Mouse (Mus musculus) ES-E14 (cell line): ENCODE measurements around the gene Hoxa1. TPM values are rescaled to one million over a fixed set of nuclear protein-coding genes. Genes with fewer than 3 reads are reported as not detected.

Experiments
- DNase-seq: peaks from one replicate; pipeline ENCODE4 v3.0.0-alpha.2; 2013; ENCODE audit warnings: low read depth, low spot score
- H3K27ac ChIP-seq: 2 replicates; pipeline ENCODE4 v1.5.1; 2012; ENCODE audit warnings: low read depth, mild to moderate bottlenecking, low read length, moderate library complexity, mixed read lengths; ENCODE audit not compliant: poor library complexity, insufficient read depth, severe bottlenecking
- H3K36me3 ChIP-seq: 2 replicates; pipeline ENCODE4 v1.6.1; 2012; ENCODE audit warnings: mild to moderate bottlenecking, low read length, moderate library complexity, mixed read lengths; ENCODE audit not compliant: control insufficient read depth, poor library complexity, insufficient read depth, severe bottlenecking
- H3K4me1 ChIP-seq, 2 experiments: fragments of 150-350 bp in 1 of 2; sonication (generic) in 1 of 2; 2 replicates each; pipeline ENCODE4 v1.6.1; 2012; ENCODE audit warnings: low read length in 2 of 2, mild to moderate bottlenecking in 1 of 2, mixed read lengths in 1 of 2; ENCODE audit not compliant: control insufficient read depth in 2 of 2, insufficient read depth in 2 of 2, poor library complexity in 1 of 2
- H3K4me3 ChIP-seq, 2 experiments: fragments of 150-350 bp in 1 of 2; sonication (generic) in 1 of 2; 2 replicates each; pipeline ENCODE4 v1.5.1; 2012; ENCODE audit warnings: low read length in 2 of 2, low read depth in 1 of 2, mild to moderate bottlenecking in 1 of 2, mixed read lengths in 1 of 2; ENCODE audit not compliant: insufficient read depth in 1 of 2, poor library complexity in 1 of 2, severe bottlenecking in 1 of 2
- H3K9ac ChIP-seq: 2 replicates; pipeline ENCODE4 v1.6.1; 2012; ENCODE audit warnings: low read depth, mild to moderate bottlenecking, low read length, mixed read lengths; ENCODE audit not compliant: poor library complexity, insufficient read depth, severe bottlenecking
- H3K9me3 ChIP-seq: fragments of 150-350 bp; sonication (generic); 2 replicates; pipeline ENCODE4 v1.6.1; 2012; ENCODE audit warnings: low read depth, mild to moderate bottlenecking, low read length; ENCODE audit not compliant: control insufficient read depth, insufficient read depth
- CHD2 ChIP-seq: IDR thresholded peaks from 2 replicates; pipeline ENCODE4 v1.6.1; 2014; ENCODE audit warnings: mild to moderate bottlenecking, low read depth, low read length, inconsistent platforms
- HCFC1 ChIP-seq: IDR thresholded peaks from 2 replicates; pipeline ENCODE4 v1.6.1; 2012; ENCODE audit warnings: low read length, inconsistent platforms, borderline replicate concordance; ENCODE audit not compliant: insufficient read depth
- MAFK ChIP-seq: IDR thresholded peaks from 2 replicates; pipeline ENCODE4 v1.6.1; 2014; ENCODE audit warnings: mild to moderate bottlenecking, low read depth, low read length, inconsistent platforms; ENCODE audit not compliant: insufficient read depth
- ZC3H11A ChIP-seq: IDR thresholded peaks from 2 replicates; pipeline ENCODE4 v1.6.1; 2012; ENCODE audit warnings: low read depth, mild to moderate bottlenecking, inconsistent platforms, low read length, borderline replicate concordance
- ZNF384 ChIP-seq: IDR thresholded peaks from 2 replicates; pipeline ENCODE4 v1.6.1; 2012; ENCODE audit warnings: low read depth, low read length, inconsistent platforms
- in situ Hi-C, 2 experiments: fragments of 600-800 bp; cut with MboI; formaldehyde crosslinking; loops; one replicate each; pipeline ENCODE4 v1.15.1; 2025; ENCODE audit warnings: low sequenced_read_pairs in 2 of 2, inconsistent platforms in 1 of 2; ENCODE audit not compliant: unreplicated experiment in 2 of 2
- total RNA-seq: library from RNA; depleted of rRNA; stranded (reverse); fragments of 300-350 nt; gene quantifications from 2 replicates; pipeline ENCODE4 v1.2.3, GENCODE M21; 2012

Hoxa1 gene
- total RNA-seq, 1 experiment, result 3.5 TPM

- no peaks in the 10 kb centered on the region for H3K9me3 ChIP-seq
- in situ Hi-C loops, result loop anchor here in 1 of 2 experiments (10.0 kb wide), 1 partner anchor 136 kb away; the partner anchor contains the start of gene Evx1
Observed at GRCm38 (mm10) chr6:52178918-52179665, 21.0 kb upstream of the Hoxa1 start.

GRCm38 (mm10) chr6:52177806-52178205 lies 19.7 kb upstream of the Hoxa1 start:
- Histone ChIP-seq H3K4me1 (peaks cover 0 to 2% of the 10 kb centered on the region in 2 experiments; a peak in 2 of 4 replicates), H3K9me3 (no peaks in the 10 kb centered on the region), H3K9ac (no peak overlapping the region), H3K4me3 (no peak overlapping the region), H3K27ac (no peak overlapping the region), H3K36me3 (no peaks in the 10 kb centered on the region)
- DNase-seq, result no peak
- in situ Hi-C loops, result loop anchor here in 1 of 2 experiments (10.0 kb wide), 1 partner anchor 137 kb away; the partner anchor contains the start of gene Evx1
- TF ChIP-seq MAFK, result no peak
- TF ChIP-seq HCFC1, result no peak
- no peak for TF ChIP-seq ZNF384
- no peak for TF ChIP-seq ZC3H11A
- TF ChIP-seq CHD2, result no peak

More at GRCm38 (mm10) chr6:52178918-52179665, 21.0 kb upstream of the Hoxa1 start:
- TF ChIP-seq ZNF384 (no peak), ZC3H11A (no peak), HCFC1 (no peak), MAFK (no peak), CHD2 (no peak)
- Histone ChIP-seq H3K27ac (no peak overlapping the region), H3K9ac (no peak overlapping the region), H3K4me1 (peaks cover 0 to 2% of the 10 kb centered on the region in 2 experiments; a peak in 2 of 4 replicates), H3K4me3 (no peak overlapping the region), H3K36me3 (no peaks in the 10 kb centered on the region)
- no peak for DNase-seq

- Histone ChIP-seq H3K9ac (no peak within 1 kb of the TSS), H3K27ac (no peak within 1 kb of the TSS), H3K36me3 (no peaks in the 10 kb centered on the region), H3K4me1 (peaks cover 0 to 2% of the 10 kb centered on the region in 2 experiments; a peak in 2 of 4 replicates), H3K9me3 (no peaks in the 10 kb centered on the region), H3K4me3 (no peak within 1 kb of the TSS)
- no peak for DNase-seq
- TF ChIP-seq HCFC1 (0 out of 2 replicates have a peak, but pooled peaks have one; percentile 29), MAFK (no peak)
- in situ Hi-C loops, result loop anchor here in 1 of 2 experiments (10.0 kb wide), 1 partner anchor 138 kb away; the partner anchor contains the start of gene Evx1
Observed at GRCm38 (mm10) chr6:52177061-52177735, 19.1 kb upstream of the Hoxa1 start, which contains the start of gene 5730596B20Rik. Gene 5730596B20Rik, plus strand, starts transcription at chr6:52177498.

GRCm38 (mm10) chr6:52176391-52176790 lies 18.3 kb upstream of the Hoxa1 start:
- Histone ChIP-seq H3K27ac (no peak overlapping the region), H3K36me3 (no peaks in the 10 kb centered on the region), H3K9me3 (no peaks in the 10 kb centered on the region), H3K9ac (no peak overlapping the region), H3K4me3 (no peak overlapping the region), H3K4me1 (peaks cover 0 to 2% of the 10 kb centered on the region in 2 experiments; a peak in 2 of 4 replicates)
- DNase-seq, result no peak
- in situ Hi-C loops, result loop anchor here in 1 of 2 experiments (10.0 kb wide), 1 partner anchor 138 kb away; the partner anchor contains the start of gene Evx1
- TF ChIP-seq HCFC1, result no peak
- TF ChIP-seq CHD2, result no peak
- TF ChIP-seq ZNF384, result no peak
- TF ChIP-seq ZC3H11A, result no peak
- no peak for TF ChIP-seq MAFK
